Mouse (Mus musculus) heart, postnatal 0 days (tissue): Measurements from ENCODE around the gene Slc25a23.

ENCODE experiments used
- CTCF ChIP-seq: IDR thresholded peaks from 2 replicates; pipeline ENCODE4 v1.5.1; 2016; ENCODE audit warnings: antibody characterized with exemption, control low read depth, low read depth
- EP300 ChIP-seq: IDR thresholded peaks from 2 replicates; pipeline ENCODE4 v1.6.1; 2016; ENCODE audit warnings: antibody characterized with exemption, low read depth

DNA sequence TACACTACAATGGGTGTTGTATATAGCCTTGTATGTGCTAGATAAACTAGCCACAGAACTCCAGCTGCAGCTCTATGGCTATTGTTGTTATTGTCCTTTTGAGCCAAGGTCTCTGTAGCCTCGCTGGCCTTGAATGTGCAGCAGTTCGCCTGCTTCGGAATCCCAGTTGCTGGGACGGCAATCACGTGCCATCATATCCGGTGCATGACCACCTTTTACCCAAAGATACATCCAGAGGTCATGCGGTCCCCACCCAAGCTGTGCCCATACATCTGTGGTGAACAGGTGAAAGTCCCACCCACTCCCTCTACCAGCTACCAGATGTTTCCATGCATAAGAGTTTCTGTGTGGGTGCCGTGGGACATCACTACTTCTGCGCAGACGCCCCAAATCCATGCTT lies 1.4 kb upstream of the Slc25a23 start:
- TF ChIP-seq CTCF = no peak
- TF ChIP-seq EP300 = no peak
